Mouse (Mus musculus): ENCODE data around the gene Nmnat1. TPM values are rescaled to one million over a fixed set of nuclear protein-coding genes. Genes with fewer than 3 reads are reported as not detected.

Gene Nmnat1
- polyA plus RNA-seq, 1 experiment = 21.9 TPM

DNA sequence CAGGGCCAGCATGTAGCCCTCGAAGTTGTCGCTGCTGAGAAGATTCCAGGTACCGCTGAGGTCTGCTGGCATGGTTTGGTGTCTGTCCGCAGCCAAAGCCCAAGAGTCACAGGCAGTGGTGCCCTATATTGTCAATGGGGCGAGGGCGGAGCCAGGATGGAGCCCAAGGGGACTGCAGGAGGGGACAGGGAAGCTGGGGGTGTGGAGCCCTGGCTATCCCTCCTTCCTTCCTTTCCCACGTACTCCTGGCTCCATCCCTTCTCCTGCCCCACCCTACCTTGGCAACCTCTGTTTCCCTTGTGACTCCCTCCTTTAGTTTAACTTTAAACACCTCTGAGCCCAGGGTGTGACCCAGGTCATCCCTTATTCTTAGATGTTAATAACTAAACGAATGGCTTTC lies 30.1 kb downstream of the Nmnat1 start, which contains the start of gene Rbp7:
TSS of gene Rbp7 (minus strand) at position 100 of the 400 bp plus-strand sequence.
- H3K4me3 ChIP-seq (ENCODE audit: insufficient read depth, low read depth, low read length) = no peak within 1 kb of the TSS
- H3K27me3 ChIP-seq (replicated peaks; ENCODE audit: control insufficient read depth, insufficient read depth, low read length) = no peaks in the 10 kb centered on the region
- H3K27ac ChIP-seq (ENCODE audit: insufficient read depth, low read depth, low read length) = no peak within 1 kb of the TSS
- H3K36me3 ChIP-seq (ENCODE audit: control insufficient read depth, insufficient read depth, low read length) = no peaks in the 10 kb centered on the region
- peak; percentile 56 for DNase-seq
- no peak for TF ChIP-seq CTCF (conservative IDR thresholded peaks at IDR 0.05; ENCODE audit: insufficient read depth, insufficient read length, low read depth, low read length)
- no peak for TF ChIP-seq POLR2A (IDR thresholded peaks at IDR 0.05; ENCODE audit: low read depth, low read length)
- 50% methylated on average over 8 of the region's 8 CpGs for WGBS
- no peaks in the 10 kb centered on the region for H3K4me1 ChIP-seq (ENCODE audit: control insufficient read depth, insufficient read depth, low read length)

DNA sequence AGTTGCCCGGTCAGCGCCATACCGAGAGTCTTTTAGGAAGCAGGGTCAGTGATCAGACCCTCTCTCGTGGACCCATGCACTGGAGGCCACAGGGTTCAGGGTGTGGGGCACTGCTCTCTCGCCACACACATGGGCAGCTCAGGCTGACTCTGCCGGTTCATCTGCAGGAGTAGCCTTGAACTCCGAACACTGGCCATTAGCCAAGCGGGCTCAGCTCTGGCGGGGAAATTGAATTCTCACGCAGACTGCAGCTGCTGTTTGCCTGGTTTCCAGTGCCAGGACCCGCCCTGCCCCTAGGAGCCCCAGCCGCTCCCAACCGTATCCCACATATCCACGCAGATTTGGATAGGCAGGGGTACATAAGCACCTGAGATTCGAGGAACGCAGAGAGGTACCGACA lies 30.7 kb downstream of the Nmnat1 start:
- TF ChIP-seq POLR2A (IDR thresholded peaks at IDR 0.05; ENCODE audit: low read depth, low read length) = no peak
- TF ChIP-seq CTCF (conservative IDR thresholded peaks at IDR 0.05; ENCODE audit: insufficient read depth, insufficient read length, low read depth, low read length) = no peak
- Histone ChIP-seq H3K27ac (ENCODE audit: insufficient read depth, low read depth, low read length) (no peak overlapping the region), H3K27me3 (replicated peaks; ENCODE audit: control insufficient read depth, insufficient read depth, low read length) (no peaks in the 10 kb centered on the region), H3K36me3 (ENCODE audit: control insufficient read depth, insufficient read depth, low read length) (no peaks in the 10 kb centered on the region), H3K4me1 (ENCODE audit: control insufficient read depth, insufficient read depth, low read length) (no peaks in the 10 kb centered on the region), H3K4me3 (ENCODE audit: insufficient read depth, low read depth, low read length) (no peak overlapping the region)
- peak; percentile 38 for DNase-seq
- 77% methylated on average over 17 of the region's 17 CpGs for WGBS

GRCm38 (mm10) chr4:149453656-149454055 lies 31.3 kb downstream of the Nmnat1 start:
- H3K36me3 ChIP-seq (ENCODE audit: control insufficient read depth, insufficient read depth, low read length) = no peaks in the 10 kb centered on the region
- no peaks in the 10 kb centered on the region for H3K4me1 ChIP-seq (ENCODE audit: control insufficient read depth, insufficient read depth, low read length)
- no peak overlapping the region for H3K4me3 ChIP-seq (ENCODE audit: insufficient read depth, low read depth, low read length)
- H3K27ac ChIP-seq (ENCODE audit: insufficient read depth, low read depth, low read length) = no peak overlapping the region
- DNase-seq = peak; percentile 54
- TF ChIP-seq CTCF (conservative IDR thresholded peaks at IDR 0.05; ENCODE audit: insufficient read depth, insufficient read length, low read depth, low read length) (peak; percentile 60), POLR2A (IDR thresholded peaks at IDR 0.05; ENCODE audit: low read depth, low read length) (no peak)
- 84% methylated on average over 4 of the region's 4 CpGs for WGBS
- no peaks in the 10 kb centered on the region for H3K27me3 ChIP-seq (replicated peaks; ENCODE audit: control insufficient read depth, insufficient read depth, low read length)

GRCm38 (mm10) chr4:149450636-149451035 lies 34.4 kb downstream of the Nmnat1 start:
- TF ChIP-seq CTCF (conservative IDR thresholded peaks at IDR 0.05; ENCODE audit: insufficient read depth, insufficient read length, low read depth, low read length) = no peak
- no peak for TF ChIP-seq POLR2A (IDR thresholded peaks at IDR 0.05; ENCODE audit: low read depth, low read length)
- Histone ChIP-seq H3K27ac (ENCODE audit: insufficient read depth, low read depth, low read length) (no peak overlapping the region), H3K27me3 (replicated peaks; ENCODE audit: control insufficient read depth, insufficient read depth, low read length) (no peaks in the 10 kb centered on the region), H3K4me3 (ENCODE audit: insufficient read depth, low read depth, low read length) (no peak overlapping the region), H3K4me1 (ENCODE audit: control insufficient read depth, insufficient read depth, low read length) (0 out of 2 replicates have a peak, but pooled peaks cover 3% of the 10 kb centered on the region), H3K36me3 (ENCODE audit: control insufficient read depth, insufficient read depth, low read length) (no peaks in the 10 kb centered on the region)
- WGBS = 88% methylated on average over 3 of the region's 3 CpGs
- no peak for DNase-seq

GRCm38 (mm10) chr4:149446309-149446708 lies 38.7 kb downstream of the Nmnat1 start:
- Histone ChIP-seq H3K27me3 (replicated peaks; ENCODE audit: control insufficient read depth, insufficient read depth, low read length) (no peaks in the 10 kb centered on the region), H3K36me3 (ENCODE audit: control insufficient read depth, insufficient read depth, low read length) (no peaks in the 10 kb centered on the region), H3K4me3 (ENCODE audit: insufficient read depth, low read depth, low read length) (no peak overlapping the region), H3K27ac (ENCODE audit: insufficient read depth, low read depth, low read length) (no peak overlapping the region), H3K4me1 (ENCODE audit: control insufficient read depth, insufficient read depth, low read length) (0 out of 2 replicates have a peak, but pooled peaks cover 3% of the 10 kb centered on the region)
- WGBS = 82% methylated on average over 1 of the region's 1 CpGs
- TF ChIP-seq POLR2A (IDR thresholded peaks at IDR 0.05; ENCODE audit: low read depth, low read length) (no peak), CTCF (conservative IDR thresholded peaks at IDR 0.05; ENCODE audit: insufficient read depth, insufficient read length, low read depth, low read length) (no peak)
- no peak for DNase-seq

DNA sequence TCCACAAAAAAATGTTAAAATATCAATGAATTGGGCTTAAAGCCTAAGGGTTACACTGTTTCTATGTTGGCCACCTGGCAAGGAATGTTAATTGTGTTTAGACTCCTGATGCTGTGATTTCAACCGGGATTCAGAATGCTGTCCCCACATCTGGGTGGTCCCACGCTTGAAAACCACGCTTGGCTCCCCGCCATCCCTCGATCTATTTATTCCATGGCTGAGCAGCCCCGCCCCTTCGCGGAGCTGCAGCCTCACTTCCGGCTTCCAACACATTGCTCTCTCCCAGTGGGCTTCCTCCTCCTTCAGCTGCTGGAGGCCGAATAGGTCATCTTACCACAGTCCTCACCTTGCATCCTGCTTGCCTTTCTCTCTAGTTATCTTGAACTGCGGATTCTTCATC lies 39.1 kb downstream of the Nmnat1 start:
- whole genome bisulfite sequencing = 18% methylated on average over 11 of the region's 11 CpGs
- Histone ChIP-seq H3K4me1 (ENCODE audit: control insufficient read depth, insufficient read depth, low read length) (0 out of 2 replicates have a peak, but pooled peaks cover 3% of the 10 kb centered on the region), H3K27me3 (replicated peaks; ENCODE audit: control insufficient read depth, insufficient read depth, low read length) (no peaks in the 10 kb centered on the region), H3K36me3 (ENCODE audit: control insufficient read depth, insufficient read depth, low read length) (no peaks in the 10 kb centered on the region), H3K4me3 (ENCODE audit: insufficient read depth, low read depth, low read length) (no peak overlapping the region), H3K27ac (ENCODE audit: insufficient read depth, low read depth, low read length) (no peak overlapping the region)
- TF ChIP-seq POLR2A (IDR thresholded peaks at IDR 0.05; ENCODE audit: low read depth, low read length) (no peak), CTCF (conservative IDR thresholded peaks at IDR 0.05; ENCODE audit: insufficient read depth, insufficient read length, low read depth, low read length) (no peak)
- DNase-seq = peak; percentile 30

DNA sequence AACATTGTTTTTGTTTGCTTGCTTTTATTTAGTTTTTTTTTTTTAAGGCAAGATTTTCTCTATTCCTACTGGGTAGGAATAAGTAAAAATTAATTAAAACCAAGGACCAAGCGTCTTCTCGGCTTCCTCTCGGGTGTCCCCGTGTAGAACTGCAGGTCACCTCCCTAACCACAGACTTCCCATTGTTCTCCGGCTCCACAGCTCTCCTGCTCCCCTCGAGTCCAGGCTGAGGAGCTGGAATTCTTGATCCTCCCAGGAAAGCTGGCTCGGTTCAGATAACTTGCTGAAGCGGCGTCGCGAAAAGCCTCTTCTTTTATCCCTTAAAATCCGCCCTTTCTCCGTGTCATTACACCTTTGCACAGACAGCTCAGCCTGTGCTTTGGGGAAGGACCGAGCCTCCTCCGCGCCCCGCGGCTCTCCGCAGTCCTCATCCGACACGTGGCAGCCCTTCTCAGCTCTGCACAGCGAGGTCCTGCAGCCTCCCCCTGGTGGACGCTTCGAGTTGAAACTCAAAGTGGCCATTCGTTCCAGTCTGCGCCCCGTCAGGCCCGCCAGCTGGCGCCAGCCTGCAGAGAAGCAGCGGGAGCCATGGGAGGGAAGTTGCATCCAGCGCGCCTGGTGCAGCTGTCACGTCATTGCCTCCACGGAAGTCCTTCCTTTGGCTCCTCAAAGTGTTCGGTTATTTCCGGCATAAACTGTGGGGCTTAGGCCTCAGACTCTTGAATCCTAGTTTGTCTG lies 39.9 kb downstream of the Nmnat1 start:
- DNase-seq = peak; percentile 94
- Histone ChIP-seq H3K27me3 (replicated peaks; ENCODE audit: control insufficient read depth, insufficient read depth, low read length) (no peaks in the 10 kb centered on the region), H3K4me3 (ENCODE audit: insufficient read depth, low read depth, low read length) (0 out of 2 replicates have a peak overlapping the region, but pooled peaks have one; percentile 1), H3K27ac (ENCODE audit: insufficient read depth, low read depth, low read length) (no peak overlapping the region), H3K4me1 (ENCODE audit: control insufficient read depth, insufficient read depth, low read length) (peaks cover 6% of the 10 kb centered on the region; the same call in 1 of the 2 replicates), H3K36me3 (ENCODE audit: control insufficient read depth, insufficient read depth, low read length) (no peaks in the 10 kb centered on the region)
- 1% methylated on average over 36 of the region's 36 CpGs for WGBS
- TF ChIP-seq POLR2A (IDR thresholded peaks at IDR 0.05; ENCODE audit: low read depth, low read length) (no peak), CTCF (conservative IDR thresholded peaks at IDR 0.05; ENCODE audit: insufficient read depth, insufficient read length, low read depth, low read length) (peak; percentile 89)
